24 mouse cellular contexts compared by ENCODE assay signal in the genomic region with DNA sequence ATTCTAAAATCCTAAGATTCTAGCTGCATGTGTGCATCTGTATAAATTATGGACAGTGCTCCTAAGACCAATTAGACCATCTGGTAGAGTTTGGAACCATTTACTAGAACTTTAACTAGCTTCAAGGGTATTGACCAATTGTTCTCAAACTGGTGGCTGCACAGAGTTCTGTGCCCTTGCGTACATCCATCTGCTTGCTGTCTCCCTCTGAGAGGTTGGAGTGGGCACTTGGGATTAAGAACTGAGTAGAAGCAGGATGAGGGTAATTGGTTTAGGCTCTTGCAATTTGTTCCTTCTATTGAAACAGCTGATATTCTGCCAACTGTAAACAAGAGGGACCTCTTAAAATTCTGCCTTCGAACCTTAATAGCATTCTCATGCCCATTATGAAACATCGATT. TPM values are rescaled to one million over a fixed set of nuclear protein-coding genes. Genes with fewer than 3 reads are reported as not detected.
"Had no signal": no experiment of that assay in that cellular context is flagged by ENCODE, and none has a peak within 500 bp of the region (broad histone marks: within the 10 kb centered on the region; RNA-seq: fewer than 3 reads in every experiment).

No protein-coding gene starts in this region.

- H3K27me3 ChIP-seq: limb, embryonic 12.5 days; limb, embryonic 15.5 days; megakaryocyte, embryonic 14.5 days had no signal

- H3K4me2 ChIP-seq: limb, embryonic 12.5 days; limb, embryonic 15.5 days; liver, embryonic 11.5 days; lung, embryonic 14.5 days had no signal

- ATAC-seq: intestine, postnatal 0 days; liver, postnatal 0 days; lung, postnatal 0 days had no signal

- H3K4me3 ChIP-seq: limb, embryonic 12.5 days; limb, embryonic 15.5 days; megakaryocyte, embryonic 14.5 days; midbrain, embryonic 10.5 days; myocyte had no signal

- DNase-seq: kidney, adult 2 months; kidney, postnatal 25 days; left cerebral cortex, postnatal 4 days; liver, postnatal 0 days; lung, embryonic 14.5 days; midbrain, embryonic 14.5 days; thymus, adult 18-20 months; thymus, postnatal 36 days had no signal

- H3K36me3 ChIP-seq: limb, embryonic 12.5 days; limb, embryonic 15.5 days had no signal

- H3K9ac ChIP-seq: limb, embryonic 12.5 days; limb, embryonic 15.5 days; liver, embryonic 14.5 days; liver, postnatal 0 days; lung, embryonic 14.5 days had no signal

- H3K9me3 ChIP-seq: limb, embryonic 12.5 days; limb, embryonic 15.5 days; megakaryocyte, embryonic 14.5 days; midbrain, embryonic 10.5 days had no signal

- H3K27ac ChIP-seq: kidney, postnatal 0 days; limb, embryonic 12.5 days; limb, embryonic 15.5 days; liver, embryonic 14.5 days; macrophage; midbrain, embryonic 10.5 days had no signal

- H3K4me1 ChIP-seq: limb, embryonic 12.5 days; limb, embryonic 15.5 days; megakaryocyte, embryonic 14.5 days; midbrain, embryonic 10.5 days had no signal

RNA-seq across cellular contexts. Expression of gene Soga3, which starts 11.7 kb away (rescaled TPM):
- polyA plus RNA-seq: liver, postnatal 0 days; macrophage; spleen, adult 2 months had no signal

RNA-seq across cellular contexts. Expression of gene Gm49353, which starts 43.5 kb away (rescaled TPM):
- polyA plus RNA-seq: kidney, adult 2 months; kidney, embryonic 14.5 days; kidney, postnatal 0 days; large intestine, adult 2 months; limb, embryonic 12.5 days; liver, embryonic 11.5 days; liver, embryonic 14.5 days; liver, postnatal 0 days; lung, embryonic 14.5 days; lung, postnatal 0 days; macrophage; small intestine, adult 2 months; spleen, adult 2 months; testis, adult 2 months had no signal

RNA-seq across cellular contexts. Expression of gene 9330159F19Rik, which starts 56.1 kb away (rescaled TPM):
- polyA plus RNA-seq: liver, postnatal 0 days; macrophage; spleen, adult 2 months had no signal
